Mouse (Mus musculus) liver, embryonic 18 days (tissue): ENCODE data around the gene Olfr578. TPM values are rescaled to one million over a fixed set of nuclear protein-coding genes. Genes with fewer than 3 reads are reported as not detected.

Source experiments
- polyA plus RNA-seq: library from polyadenylated mRNA; depleted of rRNA; stranded (reverse); fragments of >200 nt; gene quantifications from 2 replicates; pipeline ENCODE4 v1.2.3, GENCODE M21; 2012; rRNA removed

The Olfr578 gene
- polyA plus RNA-seq = not detected in 2 replicates

GRCm38 (mm10) chr7:102989224-102989623 is at the start of gene Olfr578:
Olfr578 (minus strand) TSS chr7:102989324.

GRCm38 (mm10) chr7:103037724-103038123 is 48.6 kb upstream of the Olfr578 start, which contains the start of gene Olfr582:
Olfr582 (plus strand) TSS chr7:103038024.

GRCm38 (mm10) chr7:102975843-102976242 is 13.3 kb downstream of the Olfr578 start, which contains the start of gene Olfr577:
Olfr577 (minus strand) TSS chr7:102975943.

GRCm38 (mm10) chr7:102962360-102962759 is 26.8 kb downstream of the Olfr578 start, which contains the start of gene Olfr576:
Olfr576 (plus strand) TSS chr7:102962660.

GRCm38 (mm10) chr7:102958593-102958992 is 30.5 kb downstream of the Olfr578 start, which contains the start of gene Olfr575:
Olfr575 (minus strand) TSS chr7:102958775.

GRCm38 (mm10) chr7:102948167-102948566 is 41.0 kb downstream of the Olfr578 start, which contains the start of gene Olfr574:
Olfr574 (plus strand) TSS chr7:102948467.

GRCm38 (mm10) chr7:102942475-102942874 is 46.6 kb downstream of the Olfr578 start, which contains the start of gene Olfr573-ps1:
Olfr573-ps1 (minus strand) TSS chr7:102942575.

Other genes with a start within 250 kb of the Olfr578 start
- not detected in 2 replicates for gene Olfr560, start 230.0 kb downstream of the Olfr578 start, polyA plus RNA-seq
- gene Olfr78, start 229.9 kb downstream of the Olfr578 start, polyA plus RNA-seq = 0.24 and 0.48 TPM in 2 replicates
- 0.05 TPM in 1 of 2 replicates, not detected in the other for gene Olfr561, start 218.1 kb downstream of the Olfr578 start, polyA plus RNA-seq
- not detected in 2 replicates for gene Olfr564, start 185.8 kb downstream of the Olfr578 start, polyA plus RNA-seq
- not detected in 2 replicates for gene Olfr566, start 130.6 kb downstream of the Olfr578 start, polyA plus RNA-seq
- not detected in 2 replicates for gene Olfr568, start 112.2 kb downstream of the Olfr578 start, polyA plus RNA-seq
- not detected in 2 replicates for gene Olfr569, start 98.4 kb downstream of the Olfr578 start, polyA plus RNA-seq
- not detected in 2 replicates for gene Olfr570, start 94.7 kb downstream of the Olfr578 start, polyA plus RNA-seq
- gene Olfr571, start 71.8 kb downstream of the Olfr578 start, polyA plus RNA-seq = not detected in 2 replicates
- gene Olfr572, start 64.9 kb downstream of the Olfr578 start, polyA plus RNA-seq = not detected in 2 replicates
- not detected in 2 replicates for gene Olfr573-ps1, start 46.7 kb downstream of the Olfr578 start, polyA plus RNA-seq
- not detected in 2 replicates for gene Olfr574, start 40.9 kb downstream of the Olfr578 start, polyA plus RNA-seq
- gene Olfr575, start 30.5 kb downstream of the Olfr578 start, polyA plus RNA-seq = not detected in 2 replicates
- gene Olfr576, start 26.7 kb downstream of the Olfr578 start, polyA plus RNA-seq = not detected in 2 replicates
- not detected in 2 replicates for gene Olfr577, start 13.4 kb downstream of the Olfr578 start, polyA plus RNA-seq
- not detected in 2 replicates for gene Olfr582, start 48.7 kb upstream of the Olfr578 start, polyA plus RNA-seq
- not detected in 2 replicates for gene Olfr583, start 62.0 kb upstream of the Olfr578 start, polyA plus RNA-seq
- not detected in 2 replicates for gene Olfr584, start 92.6 kb upstream of the Olfr578 start, polyA plus RNA-seq
- gene Olfr585, start 108.4 kb upstream of the Olfr578 start, polyA plus RNA-seq = not detected in 2 replicates
- gene Olfr586, start 136.3 kb upstream of the Olfr578 start, polyA plus RNA-seq = not detected in 2 replicates
- not detected in 2 replicates for gene Olfr588-ps1, start 151.6 kb upstream of the Olfr578 start, polyA plus RNA-seq
- not detected in 2 replicates for gene Olfr589, start 167.0 kb upstream of the Olfr578 start, polyA plus RNA-seq
- not detected in 2 replicates for gene Olfr591, start 189.0 kb upstream of the Olfr578 start, polyA plus RNA-seq
- gene Olfr592, start 195.5 kb upstream of the Olfr578 start, polyA plus RNA-seq = not detected in 2 replicates
- not detected in 2 replicates for gene Olfr593, start 222.5 kb upstream of the Olfr578 start, polyA plus RNA-seq
- gene Olfr594, start 227.7 kb upstream of the Olfr578 start, polyA plus RNA-seq = not detected in 2 replicates